In the genomic region with DNA sequence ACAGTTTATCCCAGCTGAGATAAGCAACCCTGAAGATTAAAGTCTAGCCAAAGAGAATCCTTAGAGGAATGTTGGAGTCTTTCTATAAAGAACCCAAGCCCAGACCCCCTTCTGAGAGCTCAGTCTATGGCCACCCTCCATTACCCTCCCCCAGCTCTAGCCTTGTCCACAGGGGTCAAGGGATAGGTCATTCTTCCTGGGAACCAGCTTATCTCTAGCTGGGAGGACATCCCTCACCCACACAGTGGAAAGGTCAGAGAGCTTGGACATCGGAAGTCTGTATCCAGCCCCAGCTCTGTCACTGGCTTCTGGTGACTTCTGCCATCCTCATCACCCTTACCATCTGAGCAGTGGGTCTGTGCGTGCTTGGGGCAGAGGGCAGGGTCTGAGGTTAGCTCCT, we compare ENCODE assay signal across 17 mouse cellular contexts.
DNase-seq lines count a peak whose midpoint lies in the region; ATAC-seq and TF ChIP-seq lines count a peak whose summit lies in the region.
"Had no signal": no experiment of that assay in that cellular context is flagged by ENCODE, and none has a peak within 500 bp of the region (broad histone marks: within the 10 kb centered on the region; RNA-seq: fewer than 3 reads in every experiment).

No protein-coding gene starts in this region.

- no peak overlapping the region for H3K9ac ChIP-seq in heart, embryonic 12.5 days
- H3K9ac ChIP-seq in liver, embryonic 13.5 days: no peak overlapping the region
- H3K9ac ChIP-seq: midbrain, embryonic 15.5 days had no signal

- TF ChIP-seq CTCF in lung, adult 2 months (IDR thresholded peaks at IDR 0.05; ENCODE audit: insufficient read depth, low read length): no peak
- no peak for TF ChIP-seq CTCF in small intestine, adult 2 months (IDR thresholded peaks at IDR 0.05; ENCODE audit: extremely low read depth, insufficient read length, insufficient replicate concordance, low read depth, low read length)

- H3K4me1 ChIP-seq in heart, embryonic 12.5 days (replicated peaks): peaks cover 64% of the 10 kb centered on the region
- H3K4me1 ChIP-seq in lung, adult 2 months (ENCODE audit: control insufficient read depth, insufficient read depth, low read length): peaks cover 23% of the 10 kb centered on the region
- H3K4me1 ChIP-seq in liver, embryonic 13.5 days (replicated peaks): peaks cover 28% of the 10 kb centered on the region
- peaks cover 43% of the 10 kb centered on the region for H3K4me1 ChIP-seq in small intestine, adult 2 months (ENCODE audit: control insufficient read depth, insufficient read depth, insufficient read length, low read length)
- H3K4me1 ChIP-seq: midbrain, embryonic 15.5 days had no signal

- no peak overlapping the region for H3K4me3 ChIP-seq in heart, embryonic 12.5 days
- H3K4me3 ChIP-seq in lung, adult 2 months (replicated peaks; ENCODE audit: extremely low read depth, low read depth, low read length): peak overlapping the region; percentile 4
- H3K4me3 ChIP-seq in liver, embryonic 13.5 days (replicated peaks): no peak overlapping the region
- H3K4me3 ChIP-seq in small intestine, adult 2 months (ENCODE audit: low read depth, low read length): peak overlapping the region; percentile 31
- H3K4me3 ChIP-seq: embryonic facial prominence, embryonic 10.5 days; hindbrain, embryonic 10.5 days; left cerebral cortex, adult 2 months; megakaryocyte, embryonic 14.5 days; midbrain, embryonic 15.5 days had no signal

- H3K9me3 ChIP-seq in heart, embryonic 12.5 days (replicated peaks): no peaks in the 10 kb centered on the region
- H3K9me3 ChIP-seq in liver, embryonic 13.5 days (replicated peaks): no peaks in the 10 kb centered on the region
- H3K9me3 ChIP-seq: embryonic facial prominence, embryonic 10.5 days; hindbrain, embryonic 10.5 days; megakaryocyte, embryonic 14.5 days; midbrain, embryonic 15.5 days had no signal

- ATAC-seq in heart, embryonic 12.5 days (ENCODE audit: insufficient number of reproducible peaks, low FRiP score): no peak
- ATAC-seq in liver, embryonic 13.5 days (ENCODE audit: low read depth): peak; percentile 72
- ATAC-seq: forebrain, embryonic 16.5 days; midbrain, embryonic 15.5 days had no signal

- no peak for DNase-seq in heart, postnatal 36 days
- DNase-seq in lung, adult 2 months: no peak
- DNase-seq in lung, adult 18-20 months: no peak
- DNase-seq in liver, embryonic 13.5 days: no peak
- DNase-seq in ovary, postnatal 36 days (ENCODE audit: low spot score): no peak
- DNase-seq: adrenal gland, postnatal 25 days; B cell, adult 2 months; cerebellum, adult 2 months; lung, postnatal 10 days had no signal

- TF ChIP-seq POLR2A in lung, adult 2 months (IDR thresholded peaks at IDR 0.05; ENCODE audit: borderline replicate concordance, extremely low read depth, low read depth, low read length): no peak
- no peak for TF ChIP-seq POLR2A in small intestine, adult 2 months (IDR thresholded peaks at IDR 0.05; ENCODE audit: low read depth, low read length)

- H3K27ac ChIP-seq in heart, embryonic 12.5 days (ENCODE audit: poor library complexity, severe bottlenecking): peak overlapping the region; percentile 58; the same call in 1 of the 2 replicates
- 0 out of 2 replicates have a peak overlapping the region, but pooled peaks have one; percentile 14 for H3K27ac ChIP-seq in liver, embryonic 13.5 days
- peak overlapping the region; percentile 14; the same call in 1 of the 2 replicates for H3K27ac ChIP-seq in small intestine, adult 2 months (ENCODE audit: insufficient read depth, low read depth, low read length)
- H3K27ac ChIP-seq: left cerebral cortex, adult 2 months; midbrain, embryonic 15.5 days had no signal

- peaks cover 13% of the 10 kb centered on the region; the same call in 1 of the 2 replicates for H3K36me3 ChIP-seq in heart, embryonic 12.5 days
- H3K36me3 ChIP-seq in liver, embryonic 13.5 days: no peaks in the 10 kb centered on the region
- H3K36me3 ChIP-seq in small intestine, adult 2 months (ENCODE audit: control insufficient read depth, insufficient read depth, low read length): no peaks in the 10 kb centered on the region; the same call in 1 of the 2 replicates
- H3K36me3 ChIP-seq: embryonic facial prominence, embryonic 10.5 days; midbrain, embryonic 15.5 days had no signal

- H3K27me3 ChIP-seq in heart, embryonic 12.5 days (replicated peaks): peaks cover 23% of the 10 kb centered on the region
- no peaks in the 10 kb centered on the region for H3K27me3 ChIP-seq in liver, embryonic 13.5 days
- no peaks in the 10 kb centered on the region for H3K27me3 ChIP-seq in small intestine, adult 2 months (ENCODE audit: control insufficient read depth, insufficient read depth, low read length)
- H3K27me3 ChIP-seq: midbrain, embryonic 15.5 days had no signal

- intact Hi-C loops in heart, postnatal 36 days (cut with DNase I): no loop called here

- H3K4me2 ChIP-seq in heart, embryonic 12.5 days: no peak overlapping the region
- no peak overlapping the region for H3K4me2 ChIP-seq in liver, embryonic 13.5 days
- H3K4me2 ChIP-seq: midbrain, embryonic 15.5 days had no signal

- WGBS in heart, embryonic 12.5 days: 44% methylated on average over 2 of the region's 2 CpGs
- WGBS in lung, adult 2 months: 51% methylated on average over 2 of the region's 2 CpGs
- 43% methylated on average over 2 of the region's 2 CpGs for WGBS in liver, embryonic 13.5 days (ENCODE audit: insufficient replicate concordance)
- WGBS in small intestine, adult 2 months: 72% methylated on average over 2 of the region's 2 CpGs

Comparison
In these comparisons a context has a peak if more than half of its experiments do, and no peak if none do; other contexts are left out.
1. H3K4me3 ChIP-seq: peak in lung, adult 2 months (single experiment) and small intestine, adult 2 months (single experiment); none in heart, embryonic 12.5 days (single experiment) and liver, embryonic 13.5 days (single experiment).
2. Peak in every context shown above with its lines, with median percentiles within 50 percentile points of each other: H3K27ac ChIP-seq.